Mouse (Mus musculus) heart, postnatal 4 days (tissue): ENCODE measurements around the gene Sphk2. TPM values are rescaled to one million over a fixed set of nuclear protein-coding genes. Genes with fewer than 3 reads are reported as not detected.
"Not testable (repeated sequence)": the region's sequence is repeated elsewhere in the genome, so short reads cannot be mapped to it uniquely, and the experiment has no call there.

ENCODE experiments used
- DNase-seq: peaks from one replicate; pipeline ENCODE4 v3.0.0; 2021
- total RNA-seq, 2 experiments: library from RNA; stranded (reverse); gene quantifications; 2 replicates each; pipeline ENCODE4 v1.2.3; 2021

Gene Sphk2
- total RNA-seq, 2 experiments from 2014 or later: 14.2 to 16.7 TPM

DNA sequence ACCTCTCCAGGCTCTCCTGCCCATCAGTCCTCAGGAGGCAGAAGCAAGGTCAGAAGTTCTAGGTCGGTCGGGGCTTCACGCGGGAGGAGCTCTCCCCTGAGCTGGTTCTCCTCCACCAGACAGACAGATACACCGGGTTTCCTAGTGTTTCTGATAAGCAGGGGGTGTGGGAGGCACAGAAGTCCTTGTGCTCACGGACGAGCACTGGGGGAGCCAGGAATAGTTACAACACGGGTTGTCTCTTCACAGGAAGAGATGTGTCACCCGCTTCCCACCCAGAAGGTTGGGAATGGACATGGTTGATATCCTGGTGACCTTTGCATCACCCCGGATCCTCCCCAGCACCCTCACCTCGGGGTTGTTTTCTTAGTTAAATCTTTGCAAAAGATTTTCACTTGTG is 28.0 kb downstream of the Sphk2 start:
- no peak for DNase-seq

DNA sequence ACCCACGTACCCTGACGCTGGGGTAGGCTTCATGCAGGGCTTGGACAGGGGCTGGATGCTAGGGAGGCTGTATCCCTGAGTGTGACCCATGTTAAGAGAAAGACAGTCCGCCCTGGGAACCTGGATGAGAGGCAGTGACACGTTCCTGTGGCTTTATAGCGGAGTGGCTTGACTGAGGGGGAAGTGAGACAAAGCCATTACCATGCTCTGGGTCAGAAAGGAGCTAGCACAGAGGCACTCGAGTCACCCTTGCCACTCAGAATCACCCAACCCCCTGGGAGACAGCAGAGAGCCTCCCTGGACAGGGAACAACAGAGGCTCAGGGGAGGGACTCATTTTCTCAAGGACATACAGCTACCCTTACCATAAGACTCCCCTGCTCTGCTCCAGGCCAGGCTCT is 28.7 kb downstream of the Sphk2 start:
- no peak for DNase-seq

DNA sequence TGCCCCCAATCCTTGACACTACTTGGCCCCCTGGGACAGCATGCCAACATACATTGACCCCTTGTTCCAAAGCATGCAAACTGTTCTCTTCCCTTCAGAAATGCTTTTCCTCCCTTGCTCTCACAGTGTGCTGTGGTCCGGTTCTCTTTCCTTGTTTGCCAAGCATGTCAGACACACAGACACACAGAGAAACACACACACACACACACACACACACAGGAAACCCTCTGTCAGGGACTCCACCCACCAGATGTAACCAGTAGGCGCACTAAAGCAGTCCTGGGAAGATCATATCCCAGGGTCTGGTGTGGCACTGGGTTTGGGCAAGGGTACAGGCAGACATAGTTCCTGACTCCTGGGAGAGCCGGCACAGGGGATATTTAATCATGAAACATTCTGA is 31.0 kb downstream of the Sphk2 start:
- no peak for DNase-seq

DNA sequence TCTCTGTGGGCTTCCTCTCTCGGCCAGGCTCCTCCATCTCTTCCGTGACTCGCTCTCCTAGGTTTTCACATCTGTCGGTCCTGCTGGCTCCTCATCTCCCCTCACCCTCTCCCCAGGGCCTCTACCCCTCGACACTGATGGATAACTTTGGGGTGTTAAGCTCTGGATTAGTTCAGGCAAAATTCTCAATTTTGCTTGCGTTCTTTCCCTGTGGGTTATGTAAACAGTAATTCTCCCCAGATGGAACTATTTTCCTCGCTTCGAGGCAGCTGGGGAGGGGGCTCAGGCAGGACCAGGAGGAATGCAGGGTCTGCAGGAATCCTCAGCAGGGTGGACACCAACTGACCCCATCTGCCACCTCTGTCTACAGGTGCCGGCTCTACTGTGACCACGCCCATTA is 32.0 kb downstream of the Sphk2 start:
- no peak for DNase-seq

DNA sequence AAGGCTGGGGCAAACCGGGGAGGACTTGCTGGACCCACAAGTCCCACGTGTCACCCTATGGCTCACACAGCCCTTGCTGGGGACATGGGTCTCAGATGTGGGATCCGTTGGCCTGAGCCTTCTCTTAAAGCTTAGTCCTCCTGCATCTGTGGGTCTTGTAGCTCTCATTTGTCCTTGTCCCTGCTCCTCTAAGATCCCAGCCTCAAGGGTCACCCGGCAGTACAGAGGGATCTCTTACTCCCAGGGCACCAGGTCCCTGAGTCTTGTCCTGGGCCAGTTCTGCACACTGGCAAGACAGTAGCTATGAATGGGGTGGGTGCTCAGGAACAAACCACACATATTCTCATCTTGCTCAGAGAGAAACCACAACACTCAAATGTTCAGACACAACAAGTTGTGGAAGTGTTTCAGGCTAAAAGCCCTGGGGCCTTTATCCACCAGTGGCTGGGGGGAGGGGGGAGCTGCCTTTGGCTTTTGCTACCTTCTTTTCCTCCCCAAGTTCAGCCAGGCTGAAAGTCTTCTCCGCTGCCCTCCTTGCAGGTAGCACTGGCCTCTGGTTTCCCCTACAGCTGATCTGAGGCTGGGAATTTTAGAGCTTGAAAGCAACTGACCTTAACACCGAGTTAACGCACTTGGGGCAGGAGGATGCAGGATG is 34.3 kb downstream of the Sphk2 start, which contains the start of gene Ntn5:
Ntn5 (plus strand) TSS at position 627 of the 655 bp plus-strand sequence.
- DNase-seq: no peak

DNA sequence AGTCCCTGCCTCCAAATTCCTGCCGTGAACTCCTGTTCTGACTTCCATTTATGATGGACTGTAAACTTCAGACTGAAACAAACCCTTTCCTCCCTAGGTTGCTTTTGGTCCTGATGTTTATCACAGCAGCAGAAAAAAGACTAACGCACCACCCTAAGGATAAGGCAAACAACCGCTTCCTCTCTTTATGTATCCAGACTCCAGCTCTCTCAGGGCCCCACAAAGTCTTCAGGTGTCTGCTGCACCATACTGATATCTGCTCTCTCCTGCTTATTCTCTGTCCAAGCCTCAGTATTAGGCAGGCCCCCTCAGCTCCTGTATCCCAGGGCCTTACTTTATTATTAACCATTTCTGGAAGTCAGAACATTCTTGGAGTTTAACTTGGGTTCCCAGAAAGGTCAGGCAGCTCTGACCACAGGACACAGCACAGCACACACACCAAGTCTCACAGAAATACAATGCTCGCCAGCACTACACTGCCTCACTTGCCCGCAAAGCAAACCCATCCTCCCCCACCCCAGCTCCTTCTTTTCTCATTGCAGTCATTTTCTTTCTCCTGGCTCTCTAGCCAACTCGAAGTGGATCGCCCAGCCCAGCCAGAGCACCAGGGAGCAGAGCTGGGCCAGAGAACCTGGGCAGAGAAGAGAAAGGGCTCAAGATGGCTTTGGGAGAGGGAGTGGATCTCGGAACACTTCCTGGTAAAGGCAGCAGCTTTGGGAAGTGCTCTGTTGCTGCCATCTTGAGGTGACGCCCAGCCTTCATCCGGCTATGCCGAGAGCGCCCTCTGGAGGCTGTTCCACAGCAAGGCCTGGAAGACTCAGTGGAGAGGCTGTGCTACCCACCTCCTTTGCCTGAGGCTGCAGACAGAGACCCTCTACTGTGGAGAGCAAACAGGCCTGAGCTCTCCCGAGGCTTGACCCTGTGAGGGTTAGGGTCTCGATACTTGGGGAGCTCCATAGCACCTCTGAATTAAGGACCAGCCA is 35.4 kb downstream of the Sphk2 start:
- DNase-seq: peak; percentile 95

DNA sequence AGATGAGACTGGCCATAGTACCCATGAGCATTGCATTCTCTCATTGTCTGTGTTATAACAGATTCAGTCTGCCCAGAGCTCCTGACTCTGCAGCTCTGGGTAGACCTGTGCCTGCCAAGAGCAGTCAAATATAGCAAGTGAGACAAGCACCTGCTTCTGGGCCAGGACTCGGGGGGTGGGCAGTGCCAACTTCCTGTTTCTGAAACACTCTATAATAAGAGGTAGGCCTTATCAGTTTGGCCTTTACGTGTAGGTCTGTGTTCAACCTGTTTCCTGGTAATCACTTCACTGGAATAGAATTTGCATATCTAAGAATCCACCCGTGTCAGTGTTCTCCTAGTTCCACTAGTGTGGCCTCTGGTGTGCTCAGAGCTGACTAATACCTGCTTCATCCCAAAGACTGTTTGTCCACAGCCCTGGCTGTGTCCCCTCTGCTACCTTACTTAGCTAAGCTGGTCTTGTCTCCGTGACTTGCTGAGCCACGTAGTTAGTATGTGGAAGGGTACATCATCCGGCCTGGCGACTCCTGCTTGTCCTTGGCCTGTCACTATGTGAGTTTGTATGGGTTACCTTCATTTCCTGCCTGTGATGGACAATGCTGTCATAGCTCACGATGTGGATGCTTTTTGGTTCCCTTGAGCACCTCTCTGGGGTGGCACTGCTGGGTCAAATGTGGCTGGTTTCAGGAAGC is 36.6 kb downstream of the Sphk2 start:
- peak; percentile 73 for DNase-seq

DNA sequence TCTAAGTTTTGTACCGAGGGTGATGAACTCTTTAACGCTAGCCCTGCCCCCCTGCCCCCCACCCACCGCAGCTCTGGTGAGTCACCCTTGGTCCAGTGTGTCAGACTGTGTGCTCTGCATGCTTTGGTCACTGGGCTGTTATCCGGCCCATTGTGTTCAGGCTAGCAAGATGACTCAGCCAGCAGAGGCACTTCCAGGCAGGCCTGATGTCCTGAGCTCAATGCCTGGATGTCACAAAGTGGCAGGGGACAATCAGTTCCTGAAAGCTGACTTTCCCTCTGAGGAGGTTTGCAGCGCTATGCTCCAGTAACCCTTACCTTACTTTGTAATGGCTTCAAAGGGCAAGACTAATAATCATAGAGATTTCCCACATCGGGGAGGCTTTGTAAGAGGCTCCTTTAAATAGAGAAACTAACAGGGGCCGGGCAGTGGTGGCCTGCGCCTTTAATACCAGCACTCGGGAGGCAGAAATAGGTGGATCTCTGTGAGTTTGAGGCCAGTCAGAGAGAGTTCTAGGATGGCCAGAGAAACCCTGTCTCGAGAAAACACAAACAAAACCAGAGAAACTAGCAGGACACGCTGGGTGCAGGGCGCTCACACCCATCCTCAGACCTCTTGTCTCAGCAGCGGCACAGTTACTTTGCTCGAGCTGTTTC is 37.7 kb downstream of the Sphk2 start:
- peak; percentile 70 for DNase-seq

DNA sequence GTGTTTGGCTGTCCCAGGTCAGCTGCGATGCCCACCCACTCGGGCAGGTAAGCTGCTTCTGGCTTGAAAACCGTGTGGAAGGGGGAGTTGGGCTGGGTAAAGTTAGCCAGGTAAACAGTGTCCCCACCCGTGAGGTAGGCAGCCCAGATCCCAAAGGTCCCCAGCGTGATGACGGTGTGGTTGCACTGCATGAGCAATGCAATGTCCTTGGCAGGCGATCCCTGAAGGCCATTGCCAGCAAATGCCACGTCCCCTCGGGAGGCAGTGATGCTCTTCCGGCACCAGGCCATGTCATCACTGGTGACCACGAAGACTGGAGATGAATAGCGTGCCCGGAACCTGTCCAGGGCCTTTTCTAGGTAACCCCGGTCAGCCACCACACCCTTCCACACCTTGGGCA is 39.3 kb downstream of the Sphk2 start:
- DNase-seq: no peak

DNA sequence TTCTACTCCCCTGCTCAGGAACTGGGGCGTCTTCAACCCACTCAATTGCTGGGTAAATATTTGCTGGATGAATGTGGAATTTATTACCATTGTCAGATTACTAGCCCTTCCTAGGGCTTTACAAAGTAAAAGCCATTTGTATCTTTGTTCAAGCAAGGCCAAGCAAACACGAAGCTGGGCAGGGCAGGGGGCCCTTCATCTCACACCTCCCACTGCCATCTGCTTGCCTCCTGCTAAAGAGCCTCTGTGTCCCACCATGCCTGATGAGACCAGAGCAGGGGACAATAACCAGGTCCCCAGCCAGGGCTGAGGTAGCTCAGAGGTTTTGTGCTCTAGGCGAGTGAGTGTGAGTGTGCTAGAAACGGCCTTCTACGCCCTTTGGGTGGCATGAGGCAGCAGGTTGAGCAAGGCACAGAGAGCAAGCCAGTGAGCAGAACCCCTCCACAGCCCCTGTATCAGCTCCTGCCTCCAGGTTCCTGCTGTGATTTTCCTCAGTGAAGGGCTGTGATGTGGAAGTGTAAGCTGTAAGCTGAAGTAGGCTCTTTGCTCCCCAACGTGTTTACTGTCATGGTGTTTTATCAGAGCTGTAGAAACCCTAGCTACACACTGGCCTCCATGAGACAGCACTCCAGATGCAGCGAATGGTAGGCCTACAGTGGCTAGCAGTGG is 40.0 kb downstream of the Sphk2 start:
- DNase-seq: no peak

DNA sequence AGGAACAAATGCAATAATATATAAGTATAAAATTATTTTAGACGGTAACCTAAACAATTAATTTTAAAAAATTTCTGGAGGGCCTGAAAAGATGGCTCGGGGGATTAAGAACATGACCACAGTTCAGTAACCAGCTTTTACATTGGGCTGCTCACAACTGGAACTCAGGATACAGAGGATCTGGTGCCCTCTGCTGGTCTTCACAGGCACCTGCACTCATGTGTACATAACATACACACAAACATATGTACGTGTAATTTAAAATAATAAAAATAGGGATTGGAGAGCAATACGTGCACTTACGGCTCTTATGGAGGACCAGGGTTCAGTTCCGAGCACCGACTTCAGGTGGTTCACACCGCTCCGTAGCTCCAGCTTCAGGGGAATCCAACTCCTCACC is 48.9 kb downstream of the Sphk2 start:
- DNase-seq: no peak

DNA sequence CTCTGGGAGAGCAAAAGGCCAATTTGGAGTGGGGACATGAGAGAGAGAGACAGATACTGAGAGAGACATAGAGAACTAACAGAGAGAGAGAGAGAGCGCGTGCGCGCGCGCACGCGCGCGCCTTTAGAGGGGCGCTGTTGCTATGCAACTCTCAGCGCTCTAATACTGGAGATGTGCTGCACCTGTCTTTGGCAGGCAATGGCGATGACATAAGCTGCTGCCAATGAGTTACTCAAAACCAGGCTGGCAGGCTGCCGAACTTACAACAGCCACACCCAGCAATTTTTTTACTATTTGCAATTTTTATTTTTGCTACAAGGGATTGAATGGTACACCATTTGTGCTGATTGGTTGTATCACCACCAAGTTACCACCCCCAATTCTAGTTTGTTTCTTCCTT is 50.0 kb downstream of the Sphk2 start:
- DNase-seq: no peak

DNA sequence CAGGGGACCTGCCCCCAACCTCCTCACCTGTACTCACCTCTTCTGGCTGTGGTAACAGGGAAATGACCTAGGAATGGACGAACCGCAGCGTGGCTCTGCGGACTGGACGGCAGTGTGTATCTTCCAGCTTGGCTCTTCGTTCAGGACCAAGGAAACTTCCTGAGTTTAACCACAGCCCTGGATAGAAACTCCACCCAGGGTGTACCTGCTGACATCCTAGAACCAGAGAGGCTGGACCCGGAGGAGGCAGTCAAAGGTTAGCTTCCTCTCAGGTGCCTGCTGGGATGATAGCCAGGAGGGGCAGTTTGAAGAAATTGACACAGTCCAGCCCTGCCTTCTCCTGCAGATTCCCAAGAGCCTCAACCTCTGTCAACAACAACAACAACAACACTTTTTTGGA is 51.6 kb downstream of the Sphk2 start, which contains the start of gene Fut2:
Fut2 (minus strand) TSS at position 234 of the 400 bp plus-strand sequence.
- DNase-seq: no peak

DNA sequence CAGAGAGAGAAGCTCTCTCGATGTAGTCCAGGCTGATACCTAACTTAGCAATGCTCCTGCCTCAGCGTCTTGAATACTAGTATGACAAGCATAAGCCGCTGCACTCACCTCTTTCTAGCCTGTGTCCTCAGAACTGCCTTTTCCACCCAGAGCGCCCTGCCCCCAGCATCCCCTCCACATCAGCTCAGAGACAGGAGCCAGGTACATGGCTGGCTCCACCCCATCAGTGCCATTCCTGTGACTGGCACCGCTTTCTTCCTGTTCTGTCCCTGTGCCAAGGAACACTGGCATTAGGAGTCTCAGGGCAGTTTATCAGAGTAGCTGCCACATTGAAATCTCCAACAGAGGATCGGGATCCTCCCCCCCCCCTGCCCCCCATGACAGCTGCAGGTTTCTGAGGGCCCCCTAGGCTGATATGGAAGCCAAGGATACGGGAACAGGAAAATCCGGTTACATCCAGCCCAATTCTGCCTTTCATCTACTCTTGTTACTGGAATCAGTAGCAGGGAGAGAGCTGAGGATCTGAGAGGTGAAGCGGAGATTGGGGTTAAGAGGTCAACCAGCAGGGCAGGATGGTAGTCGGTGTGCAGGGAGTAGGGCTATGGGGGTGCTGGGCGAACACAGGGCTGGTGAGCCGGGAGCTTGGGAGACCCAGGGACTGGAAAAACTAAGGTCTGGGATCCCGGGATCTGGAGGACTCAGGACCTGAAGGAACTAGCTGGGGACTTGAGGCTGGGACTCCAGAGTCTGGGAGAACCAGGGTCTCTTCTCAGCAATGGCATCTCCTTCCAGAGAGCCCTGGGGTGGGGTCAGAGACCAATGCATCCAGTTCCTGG is 52.3 kb downstream of the Sphk2 start:
- no peak for DNase-seq

DNA sequence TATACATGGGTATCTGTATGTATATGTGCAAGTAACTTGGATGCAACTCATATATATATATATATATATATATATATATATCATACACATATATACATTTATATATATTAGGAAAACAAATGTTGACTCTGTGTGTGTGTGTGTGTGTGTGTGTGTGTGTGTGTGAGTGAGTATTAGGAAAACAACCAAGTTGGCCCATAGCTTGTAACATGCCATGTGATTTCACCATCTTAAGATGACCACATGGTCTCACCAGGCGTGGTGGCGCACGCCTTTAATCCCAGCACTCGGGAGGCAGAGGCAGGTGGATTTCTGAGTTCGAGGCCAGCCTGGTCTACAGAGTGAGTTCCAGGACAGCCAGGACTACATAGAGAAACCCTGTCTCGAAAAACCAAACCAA is 56.1 kb downstream of the Sphk2 start:
- DNase-seq: not testable (repeated sequence)

DNA sequence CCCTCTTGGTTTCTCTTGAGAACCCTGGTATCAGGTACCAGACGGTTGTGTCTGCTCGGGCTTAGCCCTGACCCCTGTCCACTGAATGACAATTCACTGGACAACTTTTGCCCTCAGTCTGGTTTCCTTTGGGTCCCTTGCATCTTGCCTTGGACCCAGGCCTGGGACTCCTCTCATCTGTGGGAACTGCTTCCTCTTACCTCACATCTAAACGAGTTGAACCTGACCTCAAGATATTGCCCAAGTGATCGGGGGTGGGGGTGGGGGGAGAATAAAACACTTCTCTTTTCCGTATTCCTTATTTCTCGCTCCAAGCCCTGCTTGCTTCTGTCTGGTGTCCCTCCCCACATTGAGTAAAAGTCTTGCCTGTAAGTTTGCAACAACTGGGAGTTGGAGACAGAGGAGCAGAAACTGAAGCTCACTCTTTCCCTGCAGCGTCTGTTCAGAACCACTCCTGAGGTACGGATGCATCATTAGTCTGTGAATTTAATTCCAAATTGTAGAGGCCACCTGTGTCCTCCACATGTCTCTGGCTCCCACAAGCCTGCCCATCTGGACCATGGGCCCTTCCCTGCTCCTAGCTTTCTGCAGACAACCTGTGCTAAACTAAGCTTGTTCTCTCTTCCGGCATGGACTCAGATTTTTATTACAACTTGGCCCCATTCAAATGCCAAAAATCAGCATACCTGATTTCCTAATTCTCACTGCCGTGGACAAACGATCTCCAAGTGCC is 56.9 kb downstream of the Sphk2 start:
- no peak for DNase-seq
